Mouse (Mus musculus): Measurements from ENCODE around the gene BC051019.

BC051019 gene

DNA sequence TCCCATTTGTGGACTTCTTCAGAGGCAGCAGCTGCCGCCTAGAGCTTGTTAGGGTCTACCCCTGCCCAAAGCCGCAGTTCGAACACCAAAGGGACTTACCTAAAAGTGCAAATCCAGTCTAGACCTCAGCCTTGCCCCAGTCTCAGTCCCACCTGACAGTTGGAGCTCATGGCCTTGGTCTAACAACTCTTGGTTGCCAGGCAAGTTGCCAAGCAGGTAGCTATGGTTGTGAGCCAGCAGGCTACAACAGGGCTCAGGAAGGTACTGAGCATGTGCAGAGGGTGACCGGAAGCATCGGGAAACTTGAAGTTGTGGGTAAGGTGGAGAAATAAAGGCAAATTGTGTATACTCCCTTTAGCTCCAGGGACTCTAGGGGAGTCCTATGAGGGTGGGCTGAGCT lies at the start of gene BC051019:
BC051019 (minus strand) TSS at position 154 of the 400 bp plus-strand sequence.
- DNase-seq (ENCODE audit: low spot score in 2 of 2), result no peak

DNA sequence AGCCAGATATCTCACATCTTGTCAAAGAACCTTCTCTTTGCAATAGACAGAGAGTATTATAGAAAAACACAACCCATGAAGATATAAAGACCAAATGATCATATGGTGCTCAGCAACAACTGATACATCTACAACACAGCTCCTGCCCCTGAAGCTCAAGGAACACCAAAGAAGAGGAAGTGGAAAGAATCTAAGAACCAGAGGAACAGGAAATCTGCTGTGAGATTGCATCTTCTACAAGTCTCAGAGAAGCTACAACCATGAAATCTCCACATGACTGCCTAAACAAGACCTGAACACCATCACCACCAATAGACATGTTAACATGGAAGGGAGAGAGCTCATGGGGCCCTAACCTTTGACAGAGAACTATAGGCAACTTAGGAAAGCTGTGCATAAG lies 48.6 kb upstream of the BC051019 start:
- no peak for DNase-seq (ENCODE audit: low spot score in 2 of 2)

- no peak for DNase-seq (ENCODE audit: low spot score in 2 of 2)
These were observed 45.2 kb upstream of the BC051019 start for GRCm38 (mm10) chr7:109768699-109769383.

GRCm38 (mm10) chr7:109767575-109768350 lies 44.1 kb upstream of the BC051019 start:
- DNase-seq (ENCODE audit: low spot score in 2 of 2), result peak in 1 of 2 experiments; percentile 19

- DNase-seq (ENCODE audit: low spot score in 2 of 2), result no peak
These were observed 40.4 kb upstream of the BC051019 start for GRCm38 (mm10) chr7:109764009-109764408.

DNA sequence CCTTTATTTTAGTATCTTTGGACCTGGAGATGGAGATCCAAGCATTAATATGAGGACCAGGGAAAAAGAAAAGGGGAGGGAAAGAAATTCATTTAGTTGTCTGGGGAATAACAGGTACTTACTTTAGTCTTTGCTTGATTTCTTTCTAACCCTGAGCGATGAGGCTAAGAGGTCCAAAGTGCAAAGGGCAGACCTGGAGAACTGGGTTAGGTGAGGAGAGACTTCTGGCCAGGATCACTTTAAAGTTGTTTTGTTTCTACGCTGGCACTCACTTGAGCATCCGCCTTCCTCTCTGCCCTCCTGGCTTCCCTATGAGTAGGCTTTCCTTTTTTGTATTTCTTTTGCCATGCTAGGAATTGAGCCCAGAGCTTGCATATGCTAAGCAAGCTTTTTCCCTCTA lies 32.6 kb upstream of the BC051019 start:
- DNase-seq (ENCODE audit: low spot score in 2 of 2), result no peak

- DNase-seq (ENCODE audit: low spot score in 2 of 2), result no peak
These were observed 30.4 kb upstream of the BC051019 start for GRCm38 (mm10) chr7:109754034-109754433.

DNA sequence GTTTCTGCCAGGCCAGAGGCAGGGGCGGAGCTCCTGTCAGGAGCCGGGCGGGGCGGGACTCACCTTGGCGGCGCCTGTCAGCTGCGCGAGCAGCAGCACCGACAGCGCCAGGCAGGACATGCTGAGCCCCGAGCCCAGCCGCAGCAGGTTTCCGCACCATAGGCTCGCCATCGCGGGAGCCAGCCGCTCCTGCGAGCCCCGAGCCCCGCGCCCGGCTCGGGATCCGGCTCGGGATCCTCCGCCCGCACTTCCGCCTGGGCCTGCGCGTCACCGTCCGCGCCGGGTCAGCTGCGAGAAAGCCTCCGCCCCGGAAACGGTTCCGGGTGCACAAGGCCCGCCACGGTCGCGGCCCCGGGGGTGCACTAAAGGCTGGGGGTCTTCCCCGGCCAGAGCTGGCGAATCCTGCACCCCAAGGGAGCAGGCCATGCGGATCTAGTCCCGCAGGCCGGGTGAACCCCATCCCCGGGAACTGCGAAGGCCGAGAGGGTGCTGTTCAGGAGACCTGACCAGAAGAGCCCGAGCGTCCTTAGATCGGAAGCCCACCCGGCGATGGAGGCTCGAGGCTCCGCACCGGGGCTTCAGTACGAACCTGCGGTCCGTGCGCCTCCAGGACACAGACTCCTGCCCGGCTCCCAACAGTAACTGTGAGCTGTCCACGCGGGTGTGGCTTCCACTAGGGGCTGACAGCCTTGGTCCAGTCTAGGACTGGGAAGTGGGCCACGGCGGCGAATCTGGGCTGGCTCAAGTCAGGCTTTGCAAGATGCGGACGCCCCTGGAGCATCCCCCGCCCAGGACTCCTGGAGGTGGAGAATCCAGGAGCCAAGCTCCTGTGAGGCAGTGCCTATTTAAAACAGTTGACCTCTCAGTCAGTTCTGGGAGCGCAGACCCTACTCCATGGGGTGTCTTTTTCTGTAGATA lies 28.6 kb upstream of the BC051019 start, which contains the start of gene Tmem9b:
Tmem9b (minus strand) TSS at position 868 of the 918 bp plus-strand sequence.
- DNase-seq (ENCODE audit: low spot score in 2 of 2), result peak; percentile 77 to 79

DNA sequence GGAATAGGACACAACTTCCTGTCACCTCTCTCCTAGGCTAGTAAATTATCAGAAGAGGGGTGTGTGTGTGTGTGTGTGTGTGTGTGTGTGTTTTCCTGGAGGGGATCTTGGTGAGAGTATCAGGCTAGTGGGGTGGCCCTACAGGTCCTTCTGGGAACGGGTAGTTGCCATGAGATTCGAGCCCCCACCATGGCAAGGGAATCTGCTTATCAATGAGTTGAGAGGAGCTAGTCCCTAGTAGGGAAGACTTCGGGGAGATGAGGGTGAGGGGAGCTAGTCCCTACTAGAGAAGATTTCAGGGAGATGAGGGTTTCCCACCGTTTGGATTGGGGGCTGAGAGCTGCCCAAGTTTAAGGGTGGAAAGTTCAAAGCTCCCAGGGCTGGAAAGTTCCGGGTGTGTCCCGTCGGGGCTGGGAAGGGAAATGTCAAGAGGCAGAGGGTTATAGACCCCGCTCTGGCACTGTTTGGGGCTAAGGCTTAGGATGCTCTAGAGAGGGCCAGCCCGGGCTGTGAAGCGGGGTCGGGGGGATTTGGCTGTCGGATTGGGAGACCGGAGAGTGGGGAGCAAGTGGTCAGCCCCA lies 27.9 kb upstream of the BC051019 start:
- no peak for DNase-seq (ENCODE audit: low spot score in 2 of 2)

GRCm38 (mm10) chr7:109747747-109748146 lies 24.1 kb upstream of the BC051019 start:
- no peak for DNase-seq (ENCODE audit: low spot score in 2 of 2)

- DNase-seq (ENCODE audit: low spot score in 2 of 2), result no peak
These were observed 18.1 kb upstream of the BC051019 start for GRCm38 (mm10) chr7:109741703-109742102.

DNA sequence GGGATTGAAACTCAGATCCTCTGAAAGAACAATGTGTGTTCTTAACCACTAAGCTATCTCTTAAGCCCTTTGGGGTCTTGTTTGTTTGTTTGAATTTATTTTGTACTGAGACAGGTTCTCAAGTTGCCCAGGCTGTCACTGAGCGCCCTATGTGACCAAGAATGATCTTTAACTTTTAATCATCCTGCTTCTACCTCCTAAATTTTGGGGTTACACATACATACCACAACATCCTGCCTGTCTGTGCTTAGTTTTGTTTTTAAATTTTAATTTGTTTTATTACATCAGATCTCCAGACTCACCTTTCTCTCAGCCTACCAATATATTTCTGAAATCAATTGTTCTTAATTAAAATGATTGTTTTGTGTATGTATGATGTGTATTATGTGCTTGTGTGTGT lies 17.4 kb upstream of the BC051019 start:
- DNase-seq (ENCODE audit: low spot score in 2 of 2), result no peak

DNA sequence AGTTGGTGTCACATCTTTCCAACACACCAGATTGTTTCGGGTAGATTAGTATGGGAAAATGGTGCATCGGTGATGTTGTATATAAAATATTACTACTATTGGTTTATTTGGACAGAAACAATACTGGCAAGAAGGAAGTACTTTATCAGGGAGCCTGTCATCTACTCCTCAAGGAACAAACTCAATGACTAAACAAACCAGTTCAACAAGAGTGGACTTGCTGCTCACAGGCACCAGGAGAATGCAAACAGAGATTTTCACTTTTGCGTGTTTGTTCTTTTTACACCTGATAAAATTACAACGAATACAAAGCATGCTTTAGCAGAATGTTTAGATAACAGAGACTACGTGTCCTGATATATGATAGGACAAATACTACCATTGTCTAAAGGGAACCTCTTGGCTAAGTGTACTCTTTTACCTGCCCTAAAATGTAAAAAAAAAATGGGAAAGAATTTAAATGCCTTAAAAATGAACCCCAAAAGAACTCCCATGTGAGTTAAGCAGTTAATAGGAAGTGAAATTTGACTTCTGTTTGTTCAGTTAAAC lies 16.2 kb upstream of the BC051019 start:
- DNase-seq (ENCODE audit: low spot score in 2 of 2), result no peak

DNA sequence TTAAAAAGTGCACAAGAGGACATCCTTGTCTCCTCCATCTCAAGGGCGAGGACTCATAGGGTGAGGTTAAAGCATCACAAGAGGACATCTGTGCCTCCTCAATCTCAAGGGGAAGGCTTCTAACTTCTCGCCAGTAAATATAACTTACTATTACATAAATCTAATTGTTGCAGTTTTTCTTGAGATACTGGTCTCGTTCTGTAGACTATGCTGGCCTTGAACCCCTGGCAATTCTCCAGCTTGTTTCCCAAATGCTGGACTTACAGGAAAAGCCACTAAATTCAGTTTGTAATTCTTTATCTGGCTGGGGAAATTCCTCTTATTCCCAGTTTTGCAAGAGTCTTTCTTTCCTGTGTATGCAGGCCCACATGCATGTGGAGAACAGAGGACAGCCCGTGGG lies 11.2 kb upstream of the BC051019 start:
- no peak for DNase-seq (ENCODE audit: low spot score in 2 of 2)

DNA sequence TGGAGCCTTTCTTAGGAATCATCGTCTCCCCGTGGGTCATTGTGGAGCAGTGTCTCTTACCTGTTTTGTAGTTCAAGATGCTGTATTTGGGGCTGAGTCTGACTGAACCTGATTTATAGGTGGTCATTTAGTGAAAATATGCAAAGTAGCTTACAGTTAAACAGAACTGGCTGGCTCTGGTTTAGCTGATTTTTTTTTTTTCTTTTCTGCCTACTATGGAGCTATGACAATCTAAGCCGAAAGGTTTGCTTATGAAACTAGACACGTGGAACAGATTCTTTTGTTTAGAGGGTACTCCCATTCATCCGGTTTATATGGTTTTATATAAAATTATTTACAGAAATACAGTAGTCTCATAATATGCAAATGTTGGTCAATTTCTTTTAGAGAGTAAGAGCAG lies 8.0 kb upstream of the BC051019 start, which contains the start of gene Ascl3:
Ascl3 (minus strand) TSS at position 101 of the 400 bp plus-strand sequence.
- DNase-seq (ENCODE audit: low spot score in 2 of 2), result no peak

DNA sequence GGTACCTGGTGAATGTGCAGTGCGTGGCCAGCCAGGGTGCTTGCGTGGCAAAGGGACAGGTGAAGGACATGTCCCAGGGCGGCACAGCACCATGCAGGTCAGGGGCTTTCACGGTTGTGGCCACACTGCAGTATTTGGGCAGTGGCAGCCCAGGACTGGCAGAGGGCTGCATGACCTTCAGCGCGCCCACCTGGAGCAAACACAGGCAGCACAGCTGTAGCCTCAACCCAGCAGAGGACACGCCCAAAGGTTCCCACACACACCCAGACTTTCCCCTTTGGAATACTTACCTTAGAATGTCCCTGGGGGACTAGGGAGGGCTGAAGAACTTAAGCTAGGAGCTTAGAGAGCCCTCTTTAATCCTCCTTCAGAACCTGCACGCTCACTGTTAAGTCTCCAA lies 536 bp downstream of the BC051019 start:
- no peak for DNase-seq (ENCODE audit: low spot score in 2 of 2)

DNA sequence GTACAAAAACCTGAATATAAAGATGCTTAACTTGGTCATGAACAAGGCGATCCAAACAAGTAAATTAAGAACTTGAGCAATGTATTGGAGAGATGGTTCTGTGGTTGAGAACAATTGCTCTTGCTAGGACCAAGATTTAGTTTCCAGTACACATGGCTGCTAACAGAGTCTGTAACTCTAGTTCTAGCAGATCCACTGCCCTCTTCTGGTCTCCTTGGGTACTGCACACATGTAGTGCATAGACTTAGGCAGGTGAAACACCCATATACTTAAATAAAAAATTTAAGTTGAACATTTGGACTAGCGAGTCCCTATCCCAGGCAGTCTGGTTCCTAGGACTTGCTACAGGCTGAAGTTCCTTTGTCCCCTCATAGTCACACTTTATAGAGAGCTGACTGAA lies 1.0 kb downstream of the BC051019 start:
- no peak for DNase-seq (ENCODE audit: low spot score in 2 of 2)

DNA sequence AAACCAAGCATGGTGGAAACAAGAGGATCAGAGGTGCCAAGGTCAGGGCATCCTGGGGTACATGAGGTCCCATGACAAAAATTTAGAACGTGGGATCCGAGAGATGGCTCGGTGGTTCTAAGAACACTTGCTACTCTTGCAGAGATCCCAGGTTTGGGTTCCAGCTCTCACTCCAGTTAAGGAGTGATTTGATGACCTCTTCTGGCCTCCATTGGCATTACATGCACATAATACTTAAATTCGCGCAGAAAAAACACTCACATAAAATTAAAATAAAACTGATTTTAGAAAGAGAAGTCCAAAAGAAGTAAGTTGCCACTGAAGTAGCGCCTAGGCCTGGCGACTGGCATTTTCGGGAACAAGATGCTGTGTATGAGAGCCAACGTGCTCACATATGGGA lies 4.4 kb downstream of the BC051019 start:
- DNase-seq (ENCODE audit: low spot score in 2 of 2), result no peak

- no peak for DNase-seq (ENCODE audit: low spot score in 2 of 2)
These were observed 10.1 kb downstream of the BC051019 start for GRCm38 (mm10) chr7:109713434-109713982.

GRCm38 (mm10) chr7:109712198-109712597 lies 11.5 kb downstream of the BC051019 start:
- DNase-seq (ENCODE audit: low spot score in 2 of 2), result no peak

- no peak for DNase-seq (ENCODE audit: low spot score in 2 of 2)
These were observed 13.6 kb downstream of the BC051019 start for GRCm38 (mm10) chr7:109710069-109710468.

All from spleen, postnatal 36 days (tissue).